Mouse (Mus musculus): ENCODE results near the gene Psmb6.

GRCm38 (mm10) chr11:70485498-70485897 lies 39.7 kb upstream of the Psmb6 start:
- TF ChIP-seq POLR2A (IDR thresholded peaks at IDR 0.05; ENCODE audit: borderline replicate concordance, extremely low read depth, low read depth, low read length) (no peak), CTCF (IDR thresholded peaks at IDR 0.05; ENCODE audit: insufficient read depth, low read length) (no peak)
